Mouse (Mus musculus) lung, adult 2 months (tissue): ENCODE measurements at regions not wholly inside any gene's neighbourhood (a gene's known extent, or its start where the extent isn't known, plus 50 kb on each side); places are given as distances from the start of the nearest gene placed in this dataset.

Experiments used
- DNase-seq: peaks from one replicate; pipeline ENCODE4 v3.0.0; 2022
- H3K4me1 ChIP-seq: fragments of 200-500 bp; 2 replicates; pipeline ENCODE4 v1.6.1; 2011; ENCODE audit warnings: low read length; ENCODE audit not compliant: control insufficient read depth, insufficient read depth
- H3K4me3 ChIP-seq: fragments of 200-500 bp; replicated peaks from 2 replicates; pipeline ENCODE3; 2011; ENCODE audit warnings: low read depth, mild to moderate bottlenecking, control low read depth, low read length; ENCODE audit errors: extremely low read depth
- CTCF ChIP-seq: fragments of 200-500 bp; IDR thresholded peaks from 2 replicates; pipeline ENCODE4 v1.5.1; 2011; ENCODE audit warnings: mild to moderate bottlenecking, low read length, control low read depth; ENCODE audit not compliant: insufficient read depth
- POLR2A ChIP-seq: fragments of 200-500 bp; IDR thresholded peaks from 2 replicates; pipeline ENCODE4 v1.6.1; 2011; ENCODE audit warnings: low read depth, mild to moderate bottlenecking, control low read depth, low read length, borderline replicate concordance; ENCODE audit errors: extremely low read depth
- WGBS: fragments of 180-500 bp; shearing (Covaris S2); methylation state at CpG from one replicate; pipeline ENCODE4 v1.1.7; 2018; 5-methylcytosine and 5-hydroxymethylcytosine counted together

DNA sequence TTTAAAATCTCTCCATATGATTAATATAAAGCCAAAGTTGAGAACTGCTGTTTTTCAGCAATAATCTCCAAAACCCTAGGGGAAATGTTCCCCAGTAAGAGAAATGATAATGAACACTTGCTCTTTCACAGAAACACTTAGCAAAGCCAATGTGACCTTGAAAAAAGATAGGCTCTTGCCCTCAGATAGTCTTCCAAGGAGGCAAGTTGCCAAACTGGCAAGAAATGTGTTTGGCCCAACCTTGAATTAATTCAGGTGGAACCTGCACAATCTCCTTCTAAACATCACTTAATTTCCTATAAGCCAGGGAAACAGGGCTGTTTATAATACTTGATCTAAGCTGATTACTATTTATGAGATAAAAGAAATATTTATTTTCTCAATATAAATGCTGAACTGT, 244.0 kb upstream of the Gnaz start:
- no peak for DNase-seq
- no peaks in the 10 kb centered on the region for H3K4me1 ChIP-seq
- TF ChIP-seq POLR2A (no peak), CTCF (no peak)
- H3K4me3 ChIP-seq = no peak overlapping the region

DNA sequence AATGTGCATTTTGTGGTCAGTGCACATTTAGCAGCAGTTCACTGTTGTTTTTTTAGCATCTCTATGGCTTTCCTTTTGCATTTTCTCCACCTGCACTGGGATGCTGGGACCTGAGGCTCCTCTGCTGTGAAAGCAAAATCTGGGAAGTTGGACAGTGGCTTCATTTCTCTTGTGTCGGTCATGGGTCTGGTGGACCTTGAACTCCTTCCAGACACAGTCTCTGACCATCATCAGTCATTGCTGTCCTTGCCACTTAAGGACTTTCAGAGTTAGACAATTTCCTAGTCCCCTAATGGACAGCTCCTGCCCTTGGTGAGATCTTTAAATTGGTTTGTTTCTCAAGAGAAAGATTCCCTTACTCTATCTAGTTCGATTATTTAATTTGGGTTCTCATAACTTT, 217.5 kb upstream of the Gnaz start:
- no peaks in the 10 kb centered on the region for H3K4me1 ChIP-seq
- H3K4me3 ChIP-seq = no peak overlapping the region
- 81% methylated on average over 2 of the region's 2 CpGs for WGBS
- no peak for DNase-seq
- TF ChIP-seq CTCF = no peak
- no peak for TF ChIP-seq POLR2A

DNA sequence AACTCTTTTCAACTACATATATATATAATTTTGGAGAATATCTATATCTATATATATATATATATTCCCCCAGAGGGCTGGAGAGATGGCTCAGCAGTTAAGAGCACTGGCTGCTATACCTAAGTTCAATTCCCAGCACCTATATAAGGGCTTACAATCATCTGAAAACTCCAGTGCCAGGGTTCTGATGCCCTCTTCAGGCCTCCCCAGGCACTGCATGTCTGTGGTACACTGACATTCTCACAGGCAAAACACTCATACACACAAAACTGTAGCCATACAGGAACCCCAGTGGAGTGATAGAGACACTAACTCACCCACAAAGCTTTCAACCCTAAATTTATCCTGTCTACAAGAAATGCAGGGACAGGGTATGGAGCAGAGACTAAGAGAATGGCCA, 216.1 kb upstream of the Gnaz start:
- no peak overlapping the region for H3K4me3 ChIP-seq
- DNase-seq = no peak
- H3K4me1 ChIP-seq = no peaks in the 10 kb centered on the region
- no peak for TF ChIP-seq POLR2A
- no peak for TF ChIP-seq CTCF

DNA sequence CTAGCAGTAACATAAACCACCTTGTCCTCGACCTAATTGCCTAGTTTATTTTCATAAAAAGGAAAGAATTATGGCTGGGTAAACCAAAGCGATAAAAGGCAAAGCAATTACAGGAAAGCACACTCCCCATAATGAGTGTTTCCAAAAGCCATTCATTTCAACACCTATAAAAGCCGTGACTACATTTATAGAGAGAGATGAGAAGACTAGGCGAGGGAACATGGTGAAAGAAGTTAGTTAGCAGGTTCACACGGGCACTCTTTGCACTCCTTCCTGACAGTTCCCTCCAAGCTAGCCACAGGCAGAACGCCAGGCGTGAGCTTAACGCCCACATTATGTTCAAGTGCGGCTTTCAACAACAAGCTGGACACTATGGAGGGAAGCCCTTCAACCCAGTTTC, 206.2 kb upstream of the Gnaz start:
- no peak for DNase-seq
- WGBS = 70% methylated on average over 9 of the region's 9 CpGs
- Histone ChIP-seq H3K4me1 (no peaks in the 10 kb centered on the region), H3K4me3 (no peak overlapping the region)
- TF ChIP-seq CTCF (no peak), POLR2A (no peak)

DNA sequence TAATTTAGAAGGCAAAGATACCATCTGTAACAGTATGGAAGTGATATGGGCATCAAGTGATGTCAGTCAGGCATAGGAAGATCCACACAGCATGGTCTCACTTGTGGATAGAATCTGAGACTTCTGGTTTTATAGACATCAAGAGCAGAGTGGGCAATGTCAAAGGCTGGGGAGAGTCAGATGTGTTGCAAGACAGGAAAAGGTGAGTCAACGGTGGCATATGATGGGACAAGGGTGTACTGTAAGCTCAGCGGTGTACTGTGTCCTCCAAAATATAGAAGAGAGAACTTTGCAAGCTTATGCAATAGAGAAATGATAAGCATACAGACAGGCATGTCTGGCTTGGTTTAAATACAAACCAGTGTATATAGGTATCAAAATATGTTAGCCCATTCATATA, 177.7 kb upstream of the Gnaz start:
- TF ChIP-seq CTCF (no peak), POLR2A (no peak)
- no peak overlapping the region for H3K4me3 ChIP-seq
- DNase-seq = no peak
- 68% methylated on average over 2 of the region's 2 CpGs for whole genome bisulfite sequencing
- H3K4me1 ChIP-seq = no peaks in the 10 kb centered on the region

DNA sequence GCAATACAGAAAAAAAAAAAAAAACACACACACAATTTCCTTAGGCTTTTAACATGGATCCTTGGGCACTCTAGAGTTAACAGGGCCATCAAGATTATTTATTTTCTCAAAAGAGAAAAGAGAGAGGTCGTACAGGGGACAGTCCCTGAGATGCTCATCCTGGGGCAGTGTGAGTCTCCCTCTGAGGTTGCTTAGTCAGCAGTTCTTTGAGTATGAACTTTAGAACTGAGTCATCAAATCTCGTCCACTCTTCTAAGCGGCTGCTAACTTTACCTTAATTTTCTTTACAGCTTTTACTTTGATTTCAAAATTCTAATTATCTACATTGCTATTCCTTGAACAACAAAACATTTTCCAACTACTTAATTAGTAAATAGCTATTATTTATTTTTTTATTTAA, 177.0 kb upstream of the Gnaz start:
- no peak overlapping the region for H3K4me3 ChIP-seq
- TF ChIP-seq POLR2A = no peak
- TF ChIP-seq CTCF = no peak
- no peak for DNase-seq
- H3K4me1 ChIP-seq = no peaks in the 10 kb centered on the region
- 50% methylated on average over 3 of the region's 3 CpGs for WGBS

DNA sequence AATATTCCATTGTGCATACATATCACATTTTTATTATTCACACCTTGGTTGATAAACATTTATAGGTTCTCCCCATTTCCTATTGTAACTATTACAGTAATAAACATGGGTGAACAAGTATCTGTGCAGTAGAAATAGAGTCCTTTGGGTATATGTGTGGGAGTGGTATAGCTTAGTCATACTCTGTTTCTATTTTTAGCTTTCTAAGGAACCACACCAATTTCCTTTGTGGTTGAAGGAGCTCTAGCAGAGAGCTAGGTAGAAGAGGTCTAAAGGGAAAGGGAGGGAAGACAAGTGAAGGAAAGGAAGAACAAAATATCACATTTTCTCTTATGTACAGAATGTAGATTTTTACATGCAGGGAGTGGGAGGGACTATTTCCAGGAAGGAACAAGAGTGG, 143.6 kb upstream of the Gnaz start:
- TF ChIP-seq POLR2A (no peak), CTCF (no peak)
- Histone ChIP-seq H3K4me3 (no peak overlapping the region), H3K4me1 (no peaks in the 10 kb centered on the region)
- DNase-seq = no peak

DNA sequence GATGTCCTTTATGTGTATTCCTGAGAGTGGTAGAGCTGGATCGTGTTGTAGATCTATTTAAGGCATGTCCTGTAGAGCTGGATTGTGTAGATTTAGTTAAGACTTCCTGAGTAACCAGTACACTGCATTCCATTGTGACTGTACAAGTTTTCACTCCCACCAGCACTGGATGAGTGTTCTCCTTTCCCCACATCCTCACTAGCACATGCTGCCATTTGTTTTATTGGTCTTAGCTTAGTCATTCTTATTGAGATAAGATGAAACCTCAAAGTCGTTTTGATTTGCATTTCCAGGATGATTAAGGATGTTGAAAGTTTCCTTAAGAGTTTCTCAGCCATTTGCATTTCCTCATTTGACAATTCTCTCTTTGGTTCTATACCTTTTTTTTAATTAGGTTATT, 132.6 kb upstream of the Gnaz start:
- Histone ChIP-seq H3K4me3 (no peak overlapping the region), H3K4me1 (no peaks in the 10 kb centered on the region)
- no peak for DNase-seq
- TF ChIP-seq CTCF (no peak), POLR2A (no peak)
- 29% methylated on average over 2 of the region's 2 CpGs for WGBS

DNA sequence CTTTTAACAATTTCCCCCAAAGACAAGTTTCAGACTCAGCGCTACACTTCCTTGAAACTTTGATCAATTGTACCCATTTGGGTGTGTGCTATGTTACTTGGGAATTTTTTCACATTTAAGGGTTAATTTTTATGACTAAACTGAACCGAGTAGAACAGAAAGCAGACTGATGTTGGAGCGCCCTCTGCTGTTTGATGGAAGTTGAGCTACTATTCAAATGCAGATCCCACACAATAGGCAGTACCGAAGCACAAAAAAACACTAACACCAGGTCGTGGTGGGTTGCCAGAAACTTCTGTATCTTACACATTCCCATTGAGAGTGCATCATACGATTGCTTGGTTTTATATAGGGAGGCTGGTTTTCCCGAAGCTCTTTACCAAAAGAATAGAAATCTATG, 118.6 kb upstream of the Gnaz start:
- 9% methylated on average over 7 of the region's 7 CpGs for WGBS
- peak; percentile 21 for DNase-seq
- H3K4me3 ChIP-seq = no peak overlapping the region
- TF ChIP-seq CTCF = no peak
- no peak for TF ChIP-seq POLR2A
- no peaks in the 10 kb centered on the region for H3K4me1 ChIP-seq

DNA sequence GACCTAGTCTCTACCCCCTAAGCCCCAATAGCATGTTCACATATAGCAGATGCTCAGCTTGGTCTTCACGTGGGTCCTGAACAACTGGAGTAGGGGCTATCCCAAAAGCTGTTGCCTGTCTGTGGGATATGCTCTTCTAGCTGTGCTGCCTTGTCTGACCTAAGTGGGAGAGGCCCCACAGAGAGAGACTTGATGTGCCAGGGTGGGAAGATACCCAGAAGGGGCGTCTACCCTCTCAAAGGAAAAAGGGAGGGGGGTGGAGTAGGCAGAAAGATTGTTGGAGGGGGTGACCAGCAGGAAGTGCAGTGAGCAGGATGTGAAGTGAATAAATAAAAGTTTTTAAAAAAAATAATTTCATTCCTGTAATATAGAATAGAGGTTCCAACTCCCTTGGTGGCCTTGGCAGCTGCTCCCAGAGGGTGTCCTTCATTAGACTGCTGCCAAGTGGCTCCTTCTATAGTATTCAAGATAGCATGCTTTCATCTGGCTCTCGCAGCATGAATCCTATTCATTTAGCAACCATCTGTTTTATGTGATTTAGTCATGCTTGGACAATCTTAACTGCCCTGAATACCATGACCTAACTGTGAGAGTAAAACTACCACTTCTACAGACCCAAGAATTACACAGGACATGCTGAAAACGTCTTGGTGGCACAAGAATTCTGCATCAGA, 111.8 kb upstream of the Gnaz start:
- Histone ChIP-seq H3K4me3 (no peak overlapping the region), H3K4me1 (no peaks in the 10 kb centered on the region)
- 43% methylated on average over 4 of the region's 4 CpGs for WGBS
- TF ChIP-seq CTCF (no peak), POLR2A (no peak)
- DNase-seq = no peak
